Mouse (Mus musculus): Measurements from ENCODE around the gene Mpnd. TPM values are rescaled to one million over a fixed set of nuclear protein-coding genes. Genes with fewer than 3 reads are reported as not detected.

The Mpnd gene
- polyA plus RNA-seq, 1 experiment from 2014 or later: 209 TPM

DNA sequence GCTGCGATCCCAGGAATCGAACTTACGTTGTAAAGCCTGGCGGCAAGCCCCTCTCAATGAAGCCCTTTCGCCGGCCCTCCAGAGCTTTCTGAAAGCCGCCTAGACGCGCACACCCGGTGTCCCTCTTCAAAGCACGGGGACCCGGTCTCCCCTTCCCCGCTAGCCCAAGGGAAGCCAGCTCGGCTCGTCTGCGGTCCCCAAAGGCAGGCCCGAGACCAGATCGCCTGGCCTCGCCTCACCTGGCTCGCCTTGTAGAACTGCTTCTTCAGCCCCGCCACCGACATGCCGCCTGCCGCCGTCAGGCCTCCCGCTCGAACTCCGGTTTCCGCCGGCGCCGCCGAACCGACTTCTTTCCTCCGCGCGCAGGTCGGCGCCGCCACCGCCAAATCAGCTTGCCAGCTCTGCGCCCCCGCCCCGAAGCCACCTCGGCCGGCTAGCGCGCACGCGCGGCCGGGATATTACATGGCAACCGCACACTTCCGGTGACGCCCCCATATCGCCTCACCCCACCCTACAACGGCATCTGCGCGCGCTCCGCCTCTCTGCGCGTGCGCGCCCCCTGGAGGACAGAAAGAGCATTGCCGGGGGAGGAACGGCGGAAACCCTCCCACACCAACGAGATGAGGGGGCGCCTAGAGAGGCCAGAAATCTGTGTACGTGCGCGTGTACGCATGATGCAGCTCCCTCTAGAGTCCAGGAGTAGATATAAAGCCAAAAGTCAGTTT, 30.8 kb downstream of the Mpnd start, which contains the start of gene Sh3gl1:
Sh3gl1 (minus strand) TSS at position 460 of the 725 bp plus-strand sequence.
- Histone ChIP-seq H3K9me3 (replicated peaks) (no peaks in the 10 kb centered on the region), H3K4me2 (replicated peaks) (peak within 1 kb of the TSS; percentile 64), H3K27ac (peak within 1 kb of the TSS; percentile 87), H3K9ac (peak within 1 kb of the TSS; percentile 77), H3K27me3 (no peaks in the 10 kb centered on the region), H3K4me3 (peak within 1 kb of the TSS; percentile 57), H3K4me1 (peaks cover 33% of the 10 kb centered on the region), H3K36me3 (peaks cover 14% of the 10 kb centered on the region)
- under 1% methylated on average over 73 of the region's 74 CpGs for WGBS
- ATAC-seq (ENCODE audit: low FRiP score): peak; percentile 92

DNA sequence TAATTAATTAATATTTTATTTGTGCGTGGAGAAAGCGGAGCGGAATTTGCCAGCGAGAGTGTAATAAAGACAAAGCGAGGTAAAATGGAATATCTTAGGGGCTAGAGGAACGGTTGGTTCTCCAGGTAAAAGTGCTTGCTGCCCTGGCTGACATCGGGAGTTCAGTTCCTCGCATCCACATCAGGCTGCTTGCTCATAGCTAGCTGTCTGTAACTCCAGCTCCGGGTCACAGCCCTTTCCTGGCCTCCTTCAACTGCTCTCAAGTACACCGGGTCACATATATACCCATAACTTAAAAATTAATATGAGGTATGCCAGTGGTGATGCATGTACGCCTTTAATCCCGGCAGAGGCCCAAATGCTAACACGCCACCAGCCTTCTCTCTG, 31.4 kb downstream of the Mpnd start:
- 0 out of 2 replicates have a peak overlapping the region, but pooled peaks have one; percentile 28 for H3K9ac ChIP-seq

DNA sequence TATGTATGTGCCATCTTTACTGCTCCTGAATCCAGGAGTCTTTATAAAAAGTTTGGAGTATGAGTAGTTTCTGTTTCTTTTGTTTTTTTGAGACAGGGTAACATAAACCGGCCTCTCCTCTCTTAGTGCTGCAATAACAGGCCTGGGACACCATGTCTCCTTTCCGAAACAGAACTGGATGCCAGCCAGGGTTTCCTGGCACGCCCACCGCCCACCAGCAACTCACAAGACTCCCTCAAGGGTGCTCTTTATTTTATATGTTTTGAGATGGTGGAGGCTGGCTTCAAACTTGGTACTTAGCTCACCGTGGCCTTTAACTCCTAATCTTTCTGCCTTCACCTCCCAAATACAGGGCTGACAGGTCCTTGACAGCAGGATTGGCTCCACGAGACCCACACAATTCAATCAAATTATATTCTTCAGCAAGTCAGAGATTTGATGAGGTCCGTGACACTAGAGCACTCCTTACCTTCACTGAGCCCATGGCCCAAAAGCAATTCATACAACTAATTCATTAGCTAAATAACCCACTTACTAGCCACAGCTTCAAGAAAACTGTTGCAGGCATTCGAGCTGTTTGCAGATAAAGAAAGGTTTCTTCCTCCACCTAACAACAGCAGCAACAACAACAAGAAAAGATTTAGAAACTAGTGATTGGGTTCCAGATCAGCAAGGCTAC, 33.2 kb downstream of the Mpnd start:
- ATAC-seq (ENCODE audit: low FRiP score): no peak
- no peaks in the 10 kb centered on the region for H3K9me3 ChIP-seq (replicated peaks)
- peaks cover 12% of the 10 kb centered on the region for H3K36me3 ChIP-seq
- H3K9ac ChIP-seq: no peak overlapping the region
- no peak overlapping the region for H3K4me3 ChIP-seq
- H3K27ac ChIP-seq: no peak overlapping the region
- WGBS: 86% methylated on average over 8 of the region's 8 CpGs
- H3K4me2 ChIP-seq (replicated peaks): no peak overlapping the region
- H3K4me1 ChIP-seq: peaks cover 31% of the 10 kb centered on the region
- H3K27me3 ChIP-seq: no peaks in the 10 kb centered on the region

More for the DNA sequence above, 31.4 kb downstream of the Mpnd start:
- WGBS: 40% methylated on average over 13 of the region's 13 CpGs
- H3K36me3 ChIP-seq: peaks cover 14% of the 10 kb centered on the region
- H3K27ac ChIP-seq: no peak overlapping the region; the same call in 1 of the 2 replicates
- H3K4me1 ChIP-seq: peaks cover 37% of the 10 kb centered on the region
- peak; percentile 41 for ATAC-seq (ENCODE audit: low FRiP score)
- H3K9me3 ChIP-seq (replicated peaks): no peaks in the 10 kb centered on the region
- no peaks in the 10 kb centered on the region for H3K27me3 ChIP-seq
- H3K4me2 ChIP-seq (replicated peaks): peak overlapping the region; percentile 35
- peak overlapping the region; percentile 57; the same call in 1 of the 2 replicates for H3K4me3 ChIP-seq

DNA sequence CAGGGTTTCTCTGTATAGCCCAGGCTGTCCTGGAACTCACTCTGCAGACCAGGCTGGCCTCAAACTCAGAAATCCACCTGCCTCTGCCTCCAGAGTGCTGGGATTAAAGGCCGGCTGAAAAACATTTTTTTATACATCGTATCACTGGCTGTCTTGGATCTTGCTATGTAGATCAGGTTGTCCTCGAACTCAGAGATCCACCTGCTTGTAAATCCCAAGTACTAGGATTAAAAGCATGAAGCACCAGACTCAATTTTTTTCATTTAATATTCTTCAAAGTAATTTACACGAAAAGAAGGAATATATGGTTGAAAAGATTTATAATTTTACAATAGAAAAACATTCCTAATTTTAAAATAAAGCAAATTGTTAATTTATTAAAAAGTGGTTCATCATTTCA, 33.8 kb downstream of the Mpnd start:
- H3K4me2 ChIP-seq (replicated peaks): peak overlapping the region; percentile 78
- no peak overlapping the region for H3K4me3 ChIP-seq
- peaks cover 10% of the 10 kb centered on the region for H3K36me3 ChIP-seq
- H3K9me3 ChIP-seq (replicated peaks): no peaks in the 10 kb centered on the region
- no peak overlapping the region for H3K9ac ChIP-seq
- WGBS: 78% methylated on average over 4 of the region's 4 CpGs
- ATAC-seq (ENCODE audit: low FRiP score): no peak
- no peak overlapping the region for H3K27ac ChIP-seq
- H3K27me3 ChIP-seq: no peaks in the 10 kb centered on the region
- H3K4me1 ChIP-seq: peaks cover 30% of the 10 kb centered on the region

DNA sequence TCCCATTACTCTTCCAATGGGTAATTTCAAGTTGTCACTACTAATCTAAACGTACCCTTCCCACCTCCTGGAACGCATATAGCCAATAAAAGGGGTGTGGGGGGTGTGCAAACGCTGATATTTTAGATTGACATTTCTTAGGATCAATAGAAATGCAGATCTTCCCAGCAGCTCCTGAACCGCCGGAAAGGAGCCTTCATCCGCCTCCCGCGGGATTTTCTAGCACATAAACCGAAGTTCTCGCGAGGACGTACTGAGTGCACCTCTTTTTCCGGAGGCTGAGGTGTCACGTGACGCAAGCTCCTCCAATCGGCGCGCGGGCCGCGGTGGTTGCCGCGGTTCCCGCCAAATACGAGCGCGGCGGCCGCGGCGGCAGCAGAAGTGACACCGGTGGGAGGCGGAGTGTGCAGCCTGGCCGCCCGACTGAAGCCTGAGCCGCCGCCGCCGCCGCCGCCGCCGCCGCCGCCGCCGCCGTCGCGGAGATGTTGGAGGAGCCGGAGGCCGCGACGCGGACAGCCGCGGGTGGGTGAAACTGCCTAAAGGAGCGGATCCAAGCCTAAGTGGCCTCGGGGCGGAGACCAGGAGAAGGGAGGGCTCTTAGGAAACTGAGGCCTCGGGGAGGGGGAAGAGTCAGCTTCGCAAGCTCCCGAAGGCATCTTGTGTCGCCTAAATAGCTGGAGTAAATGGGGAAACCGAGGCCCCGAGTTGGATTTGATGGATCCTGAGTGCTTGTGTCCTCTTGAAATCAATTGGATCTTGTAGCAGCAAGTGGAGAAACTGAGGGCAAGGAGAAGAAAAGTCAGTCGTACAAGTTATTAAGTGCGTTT, 34.7 kb downstream of the Mpnd start, which contains the start of gene Chaf1a:
Chaf1a (plus strand) TSS at position 410 of the 827 bp plus-strand sequence.
- ATAC-seq (ENCODE audit: low FRiP score): peak; percentile 79
- WGBS: under 1% methylated on average over 68 of the region's 68 CpGs
- H3K36me3 ChIP-seq: peaks cover 4% of the 10 kb centered on the region; the same call in 1 of the 2 replicates
- H3K4me1 ChIP-seq: peaks cover 21% of the 10 kb centered on the region
- peak within 1 kb of the TSS; percentile 61 for H3K4me3 ChIP-seq
- no peaks in the 10 kb centered on the region for H3K27me3 ChIP-seq
- peak within 1 kb of the TSS; percentile 69 for H3K27ac ChIP-seq
- H3K9me3 ChIP-seq (replicated peaks): no peaks in the 10 kb centered on the region
- peak within 1 kb of the TSS; percentile 78 for H3K4me2 ChIP-seq (replicated peaks)
- H3K9ac ChIP-seq: peak within 1 kb of the TSS; percentile 59

DNA sequence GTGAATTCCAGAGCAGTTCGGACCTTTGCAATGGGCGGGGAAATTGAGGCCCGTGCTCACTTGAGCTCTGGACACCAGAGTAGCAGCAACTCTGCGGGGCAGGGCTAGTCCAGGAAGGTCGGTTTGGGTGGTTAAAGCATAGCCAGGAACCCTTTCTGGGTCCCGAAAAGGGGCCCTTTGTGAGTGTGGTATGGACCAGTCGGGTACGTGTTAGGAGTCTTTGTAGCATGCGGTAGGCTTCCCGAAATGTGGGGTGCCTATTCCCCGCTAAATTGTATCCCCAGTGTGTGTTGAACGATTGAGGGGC, 35.3 kb downstream of the Mpnd start:
- Histone ChIP-seq H3K4me1 (peaks cover 16% of the 10 kb centered on the region), H3K27ac (no peak overlapping the region), H3K4me3 (peak overlapping the region; percentile 61), H3K4me2 (replicated peaks) (peak overlapping the region; percentile 78), H3K27me3 (no peaks in the 10 kb centered on the region), H3K36me3 (peaks cover 4% of the 10 kb centered on the region; the same call in 1 of the 2 replicates), H3K9me3 (replicated peaks) (no peaks in the 10 kb centered on the region), H3K9ac (peak overlapping the region; percentile 59)
- ATAC-seq (ENCODE audit: low FRiP score): no peak
- 4% methylated on average over 12 of the region's 12 CpGs for WGBS

DNA sequence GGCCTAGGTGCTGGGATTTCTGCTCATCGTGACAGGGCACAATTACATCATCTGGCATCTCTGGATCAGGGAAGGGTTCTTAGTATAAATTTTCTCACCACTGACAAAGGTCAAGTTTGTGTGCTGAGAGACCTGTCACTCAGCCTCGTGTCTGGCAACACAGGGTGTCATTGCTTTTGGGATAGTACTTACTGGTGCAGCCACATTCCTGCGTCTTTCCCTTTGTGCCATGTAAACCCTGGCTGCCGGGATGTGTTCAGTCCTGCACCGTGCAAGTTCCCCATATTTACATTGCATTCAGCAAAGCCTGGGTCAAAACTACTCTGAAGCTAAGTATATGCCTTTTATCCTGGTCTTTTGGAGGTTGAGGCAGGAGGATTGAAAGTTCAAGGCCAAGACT, 45.9 kb downstream of the Mpnd start:
- Histone ChIP-seq H3K9ac (no peak overlapping the region), H3K4me3 (no peak overlapping the region), H3K4me1 (no peaks in the 10 kb centered on the region), H3K9me3 (replicated peaks) (no peaks in the 10 kb centered on the region), H3K4me2 (replicated peaks) (no peak overlapping the region), H3K27ac (no peak overlapping the region), H3K36me3 (peaks cover 45% of the 10 kb centered on the region), H3K27me3 (no peaks in the 10 kb centered on the region)
- WGBS: 91% methylated on average over 5 of the region's 5 CpGs
- no peak for ATAC-seq (ENCODE audit: low FRiP score)

DNA sequence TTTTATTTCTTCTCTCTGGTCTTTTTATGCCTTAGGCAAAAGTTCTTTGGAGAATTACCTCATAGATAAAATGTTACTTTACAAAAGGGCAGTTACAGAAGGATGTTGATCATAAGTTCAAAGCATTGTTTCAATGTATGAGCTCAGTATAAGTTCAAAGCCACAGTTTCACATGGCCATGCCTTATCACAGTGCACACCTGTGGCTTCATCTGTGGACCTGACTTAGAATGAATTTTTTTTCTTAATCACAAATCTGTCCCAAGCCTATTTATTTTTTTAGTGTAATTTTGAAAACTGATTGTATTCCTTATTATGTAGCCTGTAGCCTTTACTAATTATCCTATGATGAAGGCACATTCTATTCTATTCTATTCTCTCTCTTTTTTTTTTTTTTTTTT, 49.4 kb downstream of the Mpnd start:
- Histone ChIP-seq H3K9ac (no peak overlapping the region), H3K4me3 (no peak overlapping the region), H3K4me1 (no peaks in the 10 kb centered on the region), H3K4me2 (replicated peaks) (no peak overlapping the region), H3K36me3 (peaks cover 51% of the 10 kb centered on the region), H3K9me3 (replicated peaks) (no peaks in the 10 kb centered on the region), H3K27ac (no peak overlapping the region), H3K27me3 (no peaks in the 10 kb centered on the region)
- no peak for ATAC-seq (ENCODE audit: low FRiP score)

DNA sequence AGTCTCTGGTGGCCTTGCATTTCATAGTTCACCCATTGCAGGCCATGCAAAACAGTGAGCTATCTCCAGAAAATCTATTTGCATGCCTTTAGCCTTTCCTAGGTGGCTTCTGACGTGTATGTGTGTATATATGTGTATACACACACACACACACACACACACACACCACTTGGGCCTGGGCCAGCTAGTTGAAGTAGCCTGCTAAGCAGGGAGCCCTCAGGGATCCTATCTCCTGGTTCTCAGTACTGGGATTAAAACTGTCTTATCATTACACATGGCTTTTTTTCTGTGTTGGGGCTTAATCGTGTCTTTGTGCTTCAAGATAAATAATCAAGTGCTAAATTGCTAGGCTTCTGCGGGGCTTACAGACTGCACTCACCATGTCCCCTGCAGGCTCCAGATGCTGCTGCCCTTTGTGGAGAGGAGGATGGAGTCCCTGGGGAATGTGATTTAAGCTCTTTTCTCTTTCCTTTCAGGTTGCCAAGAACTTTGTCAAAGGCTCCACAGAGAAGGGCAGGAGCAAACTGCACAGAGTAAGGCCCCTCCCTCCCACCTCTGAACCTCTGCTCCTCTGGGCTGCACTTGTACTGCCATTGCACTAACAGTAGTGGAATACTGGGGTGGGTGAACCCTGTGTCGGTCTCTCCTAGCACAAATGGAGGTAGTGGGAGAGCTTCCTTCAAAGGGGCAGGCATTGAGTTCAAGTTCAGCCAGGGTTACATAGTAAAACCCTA, 50.6 kb downstream of the Mpnd start:
- H3K27me3 ChIP-seq: no peaks in the 10 kb centered on the region
- H3K4me2 ChIP-seq (replicated peaks): no peak overlapping the region
- no peak for ATAC-seq (ENCODE audit: low FRiP score)
- peak overlapping the region; percentile 23; the same call in 1 of the 2 replicates for H3K27ac ChIP-seq
- no peak overlapping the region for H3K9ac ChIP-seq
- H3K4me1 ChIP-seq: no peaks in the 10 kb centered on the region
- no peak overlapping the region for H3K4me3 ChIP-seq
- H3K9me3 ChIP-seq (replicated peaks): no peaks in the 10 kb centered on the region
- 74% methylated on average over 4 of the region's 4 CpGs for WGBS
- H3K36me3 ChIP-seq: peaks cover 60% of the 10 kb centered on the region

DNA sequence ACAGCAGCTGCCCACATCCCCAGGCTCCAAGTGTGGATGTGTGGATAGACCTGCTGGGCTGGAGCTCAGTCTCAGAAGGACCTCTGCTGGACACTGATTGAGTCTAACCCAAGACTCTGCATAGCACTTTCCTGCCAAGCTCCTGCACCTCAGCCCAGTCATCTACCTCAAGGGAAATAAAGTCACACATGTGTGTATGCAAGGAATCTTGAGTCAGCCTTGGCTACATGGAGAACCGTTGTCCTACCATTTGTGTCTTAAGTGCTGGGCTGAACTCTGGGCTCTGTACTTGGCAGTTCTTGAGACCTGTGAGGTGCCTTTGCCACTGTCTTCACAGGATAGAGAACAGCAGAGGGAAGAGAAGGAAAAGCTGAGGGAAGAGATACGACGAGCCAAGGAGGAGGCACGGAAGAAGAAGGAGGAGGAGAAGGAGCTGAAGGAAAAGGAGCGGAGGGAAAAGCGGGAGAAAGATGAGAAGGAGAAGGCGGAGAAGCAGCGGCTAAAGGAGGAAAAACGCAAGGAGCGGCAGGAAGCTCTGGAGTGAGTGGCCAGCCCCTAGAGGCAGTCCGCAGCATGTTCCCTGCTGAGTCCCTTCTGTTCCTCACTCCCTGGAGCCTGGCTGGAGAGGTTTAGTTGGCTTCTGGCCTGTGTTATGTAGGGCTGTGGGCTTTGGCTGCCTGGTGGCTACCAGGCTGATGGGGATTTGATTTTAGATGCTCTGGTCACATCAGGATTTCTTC, 52.0 kb downstream of the Mpnd start:
- ATAC-seq (ENCODE audit: low FRiP score): no peak
- Histone ChIP-seq H3K9me3 (replicated peaks) (no peaks in the 10 kb centered on the region), H3K9ac (peak overlapping the region; percentile 8; the same call in 1 of the 2 replicates), H3K4me2 (replicated peaks) (no peak overlapping the region), H3K4me3 (no peak overlapping the region), H3K27ac (no peak overlapping the region), H3K4me1 (no peaks in the 10 kb centered on the region), H3K36me3 (peaks cover 61% of the 10 kb centered on the region), H3K27me3 (no peaks in the 10 kb centered on the region)
- 83% methylated on average over 11 of the region's 11 CpGs for WGBS

DNA sequence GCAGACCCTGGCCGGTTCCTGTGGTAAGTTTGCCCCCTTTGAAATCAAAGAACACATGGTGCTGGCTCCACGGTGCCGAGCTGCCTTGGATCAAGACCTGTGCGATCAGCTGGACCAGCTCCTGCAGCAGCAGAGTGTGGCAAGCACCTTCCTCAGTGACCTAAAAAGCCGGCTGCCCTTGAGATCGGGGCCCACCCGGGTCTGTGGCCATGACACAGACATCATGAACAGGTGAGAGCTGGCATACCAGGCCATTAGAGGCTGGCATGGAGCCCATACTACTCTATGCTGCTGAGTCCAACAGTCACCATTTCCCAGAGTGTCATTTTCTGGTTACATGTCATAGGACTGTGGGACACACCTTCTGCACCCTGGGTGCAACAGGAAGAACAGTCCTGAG, 56.6 kb downstream of the Mpnd start:
- H3K4me2 ChIP-seq (replicated peaks): no peak overlapping the region
- no peak for ATAC-seq (ENCODE audit: low FRiP score)
- H3K27me3 ChIP-seq: no peaks in the 10 kb centered on the region
- H3K36me3 ChIP-seq: peaks cover 89% of the 10 kb centered on the region
- H3K27ac ChIP-seq: no peak overlapping the region
- H3K9ac ChIP-seq: no peak overlapping the region
- WGBS: 94% methylated on average over 7 of the region's 7 CpGs
- no peaks in the 10 kb centered on the region for H3K4me1 ChIP-seq
- H3K9me3 ChIP-seq (replicated peaks): no peaks in the 10 kb centered on the region
- no peak overlapping the region for H3K4me3 ChIP-seq
